Mouse (Mus musculus) brain, embryonic 18.5 days (tissue): ENCODE measurements around the gene Khdc4.

Experiments
- DNase-seq: peaks from one replicate; pipeline ENCODE4 v3.0.0-alpha.2; 2012; ENCODE audit warnings: low read depth, low spot score

Khdc4 gene

GRCm38 (mm10) chr3:88684980-88685941, at the start of gene Khdc4:
Khdc4 (plus strand) TSS chr3:88685803.
- DNase-seq: peak; percentile 98

DNA sequence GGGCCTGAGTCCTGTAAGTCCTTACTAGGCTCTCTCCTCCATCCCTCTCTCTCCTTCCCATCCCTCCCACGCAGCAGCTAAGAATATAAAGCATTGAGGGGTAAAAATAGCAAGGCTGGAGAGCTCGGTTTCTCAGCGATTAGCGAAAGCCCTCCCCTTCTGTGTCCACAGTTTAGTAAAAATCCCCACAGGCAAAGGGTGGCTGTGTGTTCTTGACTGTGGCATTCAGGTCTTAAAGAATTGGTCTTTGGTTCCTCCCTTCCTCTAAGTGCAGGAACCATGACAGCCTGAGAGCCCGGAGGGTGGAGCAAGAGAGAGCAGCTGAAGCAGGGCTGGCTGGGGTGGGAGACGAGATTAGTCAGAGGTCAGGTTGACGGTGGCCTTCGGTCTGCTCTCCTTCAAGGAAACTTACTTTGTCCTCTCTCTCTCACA, 49.0 kb upstream of the Khdc4 start:
- no peak for DNase-seq

DNA sequence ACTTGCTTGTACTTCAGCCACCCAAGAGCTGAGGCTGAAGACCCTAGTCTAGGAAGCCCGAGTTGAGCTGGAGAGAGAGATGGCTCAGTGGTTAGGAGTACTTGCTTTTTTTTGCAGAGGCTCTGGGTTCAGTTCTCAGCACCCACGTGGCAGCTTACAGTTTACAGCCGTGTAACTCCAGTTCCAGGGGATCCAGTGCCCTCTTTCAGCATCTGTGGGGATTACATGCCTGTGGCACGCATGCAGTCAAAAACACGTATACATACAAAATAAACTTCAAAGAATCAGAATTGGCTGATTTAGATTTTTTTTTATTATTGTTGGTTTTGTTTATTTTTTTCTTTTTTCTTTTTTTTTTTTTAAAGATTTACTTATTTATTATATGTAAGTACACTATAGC, 48.5 kb upstream of the Khdc4 start:
- no peak for DNase-seq

GRCm38 (mm10) chr3:88639239-88639638, 46.4 kb upstream of the Khdc4 start:
- DNase-seq: no peak

- DNase-seq: peak; percentile 12
These were observed 44.9 kb upstream of the Khdc4 start for GRCm38 (mm10) chr3:88640676-88641075.

GRCm38 (mm10) chr3:88643078-88643477, 42.5 kb upstream of the Khdc4 start:
- no peak for DNase-seq

- no peak for DNase-seq
These were observed 39.7 kb upstream of the Khdc4 start for GRCm38 (mm10) chr3:88645937-88646336.

- no peak for DNase-seq
These were observed 39.1 kb upstream of the Khdc4 start for GRCm38 (mm10) chr3:88646426-88646995.

DNA sequence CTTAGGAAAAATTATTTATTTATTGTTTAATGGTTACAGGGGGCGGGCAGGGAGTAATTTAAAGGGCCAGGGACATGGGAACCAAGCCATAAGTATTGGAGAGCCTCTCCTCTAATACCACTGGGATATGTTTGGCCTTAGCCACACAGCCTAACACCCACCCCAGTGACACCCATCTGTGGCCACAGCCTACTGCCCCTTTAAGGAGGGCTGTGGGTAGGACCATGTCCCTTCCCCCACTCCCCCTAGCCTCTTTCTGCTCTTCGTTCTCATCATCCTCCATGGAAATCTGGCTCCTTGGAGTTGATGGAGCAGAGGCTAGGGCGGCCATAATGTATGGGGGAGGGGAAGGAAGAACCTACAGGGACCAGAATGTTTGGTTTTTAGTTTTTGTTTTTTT, 38.5 kb upstream of the Khdc4 start:
- DNase-seq: no peak

DNA sequence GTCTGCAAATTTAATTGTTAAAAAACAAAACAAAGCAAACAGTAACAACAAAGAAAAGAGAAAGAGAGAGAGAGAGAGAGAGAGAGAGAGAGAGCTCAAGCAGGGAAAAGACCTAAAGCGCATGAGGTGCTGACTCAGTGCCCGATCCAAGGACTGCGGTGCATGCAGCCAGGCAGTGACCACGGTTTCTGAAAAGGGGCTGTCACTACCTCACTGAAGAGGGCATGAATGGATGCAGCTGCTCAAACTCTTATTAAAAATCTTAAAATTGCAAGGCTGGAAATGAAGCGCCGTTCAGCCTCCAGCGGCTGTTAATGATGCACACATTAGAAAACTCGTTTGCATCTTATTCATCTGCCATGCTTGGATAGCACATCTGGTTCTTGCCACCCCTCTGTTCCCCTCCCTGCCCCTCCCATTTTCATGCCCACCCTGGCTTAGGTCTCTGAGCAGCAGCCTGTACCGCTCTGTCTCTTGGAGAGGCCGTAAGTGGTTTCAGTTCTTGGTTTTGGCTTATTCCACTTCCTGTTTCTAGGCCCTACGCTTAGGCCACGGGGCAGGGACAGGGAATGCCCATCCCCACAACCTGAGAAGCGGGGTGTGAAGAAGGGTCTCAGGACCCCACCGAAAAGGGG, 37.7 kb upstream of the Khdc4 start:
- peak; percentile 4 for DNase-seq

- no peak for DNase-seq
These were observed 37.0 kb upstream of the Khdc4 start for GRCm38 (mm10) chr3:88648452-88649168.

DNA sequence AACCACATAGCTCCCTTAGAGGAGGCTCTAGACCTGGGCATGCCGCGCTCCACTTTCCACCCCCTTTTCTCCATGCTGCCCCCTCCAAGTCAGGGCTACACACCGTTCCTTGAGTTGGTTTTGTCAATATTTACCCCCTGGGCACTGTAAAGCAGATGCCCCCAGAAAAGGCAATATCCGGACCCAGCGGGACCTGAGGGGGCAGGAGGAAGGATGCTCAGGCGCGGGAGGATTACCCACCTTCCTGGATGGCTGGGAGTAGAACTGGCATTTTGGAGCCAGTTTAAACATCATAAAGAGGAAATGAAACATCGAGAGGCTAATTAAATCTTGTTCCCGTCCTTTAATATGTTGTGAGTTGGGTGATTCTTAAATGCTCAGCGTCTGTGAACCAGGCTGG, 36.4 kb upstream of the Khdc4 start:
- DNase-seq: no peak

DNA sequence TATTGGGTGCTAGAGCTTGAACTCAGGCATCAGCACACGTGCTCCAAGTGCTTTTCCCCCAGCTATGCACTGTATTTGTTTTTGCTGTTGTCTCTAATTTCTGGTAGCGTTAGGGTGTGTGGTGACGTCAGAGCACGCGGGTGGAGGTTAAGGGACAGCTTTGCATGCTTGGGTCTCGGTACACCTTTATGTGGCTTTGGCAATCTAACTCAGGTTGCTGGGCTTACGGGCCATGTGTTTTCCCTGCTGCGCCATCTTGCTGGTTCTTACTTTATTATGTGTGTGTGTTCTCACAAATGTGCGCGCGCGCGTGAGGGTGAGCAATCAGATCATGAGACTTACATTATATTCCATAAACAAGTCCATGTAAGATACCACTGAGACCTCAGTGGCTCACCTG, 35.6 kb upstream of the Khdc4 start:
- DNase-seq: no peak

DNA sequence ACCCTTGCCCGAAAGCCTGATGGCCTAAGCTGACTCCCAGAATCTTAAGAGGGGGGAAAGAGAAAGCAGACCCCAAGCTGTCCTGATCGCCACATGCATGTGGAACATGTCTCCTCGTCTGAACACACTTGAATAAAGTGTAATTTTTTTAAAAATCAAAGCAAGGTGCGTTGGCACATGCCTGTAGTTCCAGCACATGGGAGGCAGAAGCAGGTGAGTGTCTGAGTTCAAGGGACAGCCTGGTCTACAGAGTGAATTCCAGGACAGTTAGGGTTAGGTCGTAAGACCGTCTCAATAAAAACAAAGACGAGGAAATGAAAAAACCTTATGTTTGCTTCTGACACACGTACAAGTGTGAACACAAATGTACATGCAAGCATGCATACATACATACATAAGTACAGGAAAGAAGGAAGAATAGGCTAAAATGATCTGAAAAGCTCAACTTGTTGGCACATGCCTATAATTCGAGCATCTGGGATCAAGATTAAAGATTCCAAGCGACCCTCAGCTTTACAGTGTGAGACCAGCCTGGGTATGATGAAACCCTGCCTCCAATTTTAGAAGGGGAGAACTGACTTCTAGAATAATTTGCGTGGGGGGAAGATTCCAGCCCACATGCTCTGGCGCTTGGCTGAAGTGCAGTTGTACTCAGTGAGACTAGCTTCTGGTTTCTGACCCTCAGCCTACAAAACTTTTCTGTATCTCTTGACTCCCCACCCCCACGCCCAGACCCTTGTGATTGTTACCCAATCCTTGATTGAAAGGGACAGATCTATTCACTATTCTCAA, 34.7 kb upstream of the Khdc4 start:
- no peak for DNase-seq

DNA sequence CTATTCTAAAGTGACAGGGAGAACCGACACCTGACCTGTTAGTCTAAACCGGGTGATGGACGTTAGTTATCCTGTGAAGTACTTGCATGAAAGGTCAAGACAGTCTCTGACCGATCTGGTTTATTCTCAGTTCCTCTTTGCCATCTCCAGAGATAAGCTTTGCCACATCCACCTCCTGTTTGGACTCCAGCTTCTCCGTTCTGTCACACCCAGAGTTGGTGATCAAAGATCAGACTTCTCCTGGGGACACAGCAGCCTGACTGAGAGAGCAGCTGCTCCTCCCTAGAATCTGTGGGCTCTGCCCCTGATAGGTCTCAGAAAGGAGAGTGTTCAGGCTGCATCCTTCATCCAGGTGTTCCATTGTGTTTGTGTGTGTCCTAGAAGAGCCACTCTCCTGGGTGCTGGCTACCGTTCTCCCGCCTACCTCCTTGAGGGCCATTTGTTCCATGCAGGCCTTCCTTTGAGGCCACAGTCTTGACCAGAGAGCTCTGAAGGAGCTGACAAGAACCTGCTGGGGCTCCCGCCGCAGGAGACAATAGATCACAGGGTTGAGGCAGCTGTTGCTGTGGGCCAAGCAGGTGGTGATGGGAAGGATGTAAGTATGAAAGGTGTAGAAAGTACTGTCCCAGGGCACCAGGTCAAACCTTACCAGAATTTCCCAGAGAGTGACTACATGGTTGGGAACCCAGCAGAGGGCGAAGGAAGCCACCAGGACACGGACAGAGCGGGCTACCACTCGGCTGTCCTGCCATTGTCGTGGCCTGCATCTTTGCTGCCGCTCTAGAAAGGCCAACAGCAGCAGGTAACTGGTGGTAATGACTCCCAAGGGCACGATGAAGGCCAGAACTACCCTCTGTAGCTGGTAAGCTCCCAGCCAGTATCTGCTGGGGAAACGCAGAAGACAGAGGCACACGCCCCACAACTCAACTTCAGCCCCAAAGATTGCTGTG, 33.7 kb upstream of the Khdc4 start:
- DNase-seq: no peak

GRCm38 (mm10) chr3:88652846-88653515, 32.6 kb upstream of the Khdc4 start, which contains the start of gene Rxfp4:
Rxfp4 (minus strand) TSS chr3:88653142.
- no peak for DNase-seq

DNA sequence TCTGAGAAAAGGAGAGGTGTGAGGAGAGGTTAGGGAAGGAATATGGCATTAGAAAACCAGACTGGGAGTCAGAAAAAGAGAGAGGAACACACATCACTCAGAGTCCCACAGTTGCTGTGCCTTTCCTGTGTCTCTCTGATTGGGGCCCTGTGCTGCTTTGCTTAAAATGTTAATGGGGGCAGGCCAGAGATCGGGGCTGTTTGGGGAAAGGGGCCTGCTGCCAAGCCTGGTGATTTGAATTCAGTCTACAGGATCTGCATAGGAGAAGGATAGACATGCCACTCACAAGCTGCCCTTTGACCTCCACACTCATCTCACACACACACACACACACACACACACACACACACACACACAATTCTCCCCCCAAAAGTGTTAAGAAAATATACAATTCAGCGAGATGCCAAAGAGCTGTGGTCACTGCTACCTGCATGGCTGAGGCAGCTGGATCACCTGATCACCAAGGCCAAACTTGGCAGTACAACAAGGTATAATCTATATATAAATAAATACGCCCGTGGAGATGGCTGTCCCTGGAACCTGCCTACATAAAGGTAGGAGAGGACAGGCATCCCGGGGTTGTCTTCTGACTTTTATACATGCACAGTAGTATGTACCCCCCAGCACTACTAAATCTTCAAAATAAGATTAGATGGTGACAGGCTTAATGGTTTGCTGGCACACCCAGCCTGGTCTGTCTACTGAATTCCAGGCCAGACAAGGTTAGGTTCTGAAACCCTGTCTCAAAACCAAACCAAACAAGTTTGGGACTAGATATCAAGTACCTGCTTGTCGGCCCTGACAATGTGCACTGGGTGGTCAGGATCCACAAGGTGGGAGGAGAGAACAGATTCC, 31.9 kb upstream of the Khdc4 start:
- DNase-seq: no peak

GRCm38 (mm10) chr3:88654621-88655020, 31.0 kb upstream of the Khdc4 start:
- DNase-seq: no peak
